Mouse (Mus musculus) ES-E14 (cell line): ENCODE measurements around the gene Lgals4. TPM values are rescaled to one million over a fixed set of nuclear protein-coding genes. Genes with fewer than 3 reads are reported as not detected.

Experiments used
- DNase-seq: peaks from one replicate; pipeline ENCODE4 v3.0.0-alpha.2; 2013; ENCODE audit warnings: low read depth, low spot score
- H3K27ac ChIP-seq: 2 replicates; pipeline ENCODE4 v1.5.1; 2012; ENCODE audit warnings: low read depth, mild to moderate bottlenecking, low read length, moderate library complexity, mixed read lengths; ENCODE audit not compliant: poor library complexity, insufficient read depth, severe bottlenecking
- H3K36me3 ChIP-seq: 2 replicates; pipeline ENCODE4 v1.6.1; 2012; ENCODE audit warnings: mild to moderate bottlenecking, low read length, moderate library complexity, mixed read lengths; ENCODE audit not compliant: control insufficient read depth, poor library complexity, insufficient read depth, severe bottlenecking
- H3K4me1 ChIP-seq, 2 experiments: fragments of 150-350 bp in 1 of 2; sonication (generic) in 1 of 2; 2 replicates each; pipeline ENCODE4 v1.6.1; 2012; ENCODE audit warnings: low read length in 2 of 2, mild to moderate bottlenecking in 1 of 2, mixed read lengths in 1 of 2; ENCODE audit not compliant: control insufficient read depth in 2 of 2, insufficient read depth in 2 of 2, poor library complexity in 1 of 2
- H3K4me3 ChIP-seq, 2 experiments: fragments of 150-350 bp in 1 of 2; sonication (generic) in 1 of 2; 2 replicates each; pipeline ENCODE4 v1.5.1; 2012; ENCODE audit warnings: low read length in 2 of 2, low read depth in 1 of 2, mild to moderate bottlenecking in 1 of 2, mixed read lengths in 1 of 2; ENCODE audit not compliant: insufficient read depth in 1 of 2, poor library complexity in 1 of 2, severe bottlenecking in 1 of 2
- H3K9ac ChIP-seq: 2 replicates; pipeline ENCODE4 v1.6.1; 2012; ENCODE audit warnings: low read depth, mild to moderate bottlenecking, low read length, mixed read lengths; ENCODE audit not compliant: poor library complexity, insufficient read depth, severe bottlenecking
- H3K9me3 ChIP-seq: fragments of 150-350 bp; sonication (generic); 2 replicates; pipeline ENCODE4 v1.6.1; 2012; ENCODE audit warnings: low read depth, mild to moderate bottlenecking, low read length; ENCODE audit not compliant: control insufficient read depth, insufficient read depth
- CHD2 ChIP-seq: IDR thresholded peaks from 2 replicates; pipeline ENCODE4 v1.6.1; 2014; ENCODE audit warnings: mild to moderate bottlenecking, low read depth, low read length, inconsistent platforms
- HCFC1 ChIP-seq: IDR thresholded peaks from 2 replicates; pipeline ENCODE4 v1.6.1; 2012; ENCODE audit warnings: low read length, inconsistent platforms, borderline replicate concordance; ENCODE audit not compliant: insufficient read depth
- MAFK ChIP-seq: IDR thresholded peaks from 2 replicates; pipeline ENCODE4 v1.6.1; 2014; ENCODE audit warnings: mild to moderate bottlenecking, low read depth, low read length, inconsistent platforms; ENCODE audit not compliant: insufficient read depth
- ZC3H11A ChIP-seq: IDR thresholded peaks from 2 replicates; pipeline ENCODE4 v1.6.1; 2012; ENCODE audit warnings: low read depth, mild to moderate bottlenecking, inconsistent platforms, low read length, borderline replicate concordance
- ZNF384 ChIP-seq: IDR thresholded peaks from 2 replicates; pipeline ENCODE4 v1.6.1; 2012; ENCODE audit warnings: low read depth, low read length, inconsistent platforms
- in situ Hi-C, 2 experiments: fragments of 600-800 bp; cut with MboI; formaldehyde crosslinking; loops; one replicate each; pipeline ENCODE4 v1.15.1; 2025; ENCODE audit warnings: low sequenced_read_pairs in 2 of 2, inconsistent platforms in 1 of 2; ENCODE audit not compliant: unreplicated experiment in 2 of 2
- total RNA-seq: library from RNA; depleted of rRNA; stranded (reverse); fragments of 300-350 nt; gene quantifications from 2 replicates; pipeline ENCODE4 v1.2.3, GENCODE M21; 2012

Lgals4 gene
- total RNA-seq, 1 experiment = 5.5 TPM

GRCm38 (mm10) chr7:28806869-28807268, 26.8 kb upstream of the Lgals4 start:
- in situ Hi-C loops = no loop called here
- no peak for TF ChIP-seq ZC3H11A
- no peak for TF ChIP-seq ZNF384
- no peak for TF ChIP-seq CHD2
- Histone ChIP-seq H3K27ac (no peak overlapping the region), H3K4me3 (no peak overlapping the region), H3K36me3 (peaks cover 1% of the 10 kb centered on the region), H3K9ac (no peak overlapping the region), H3K9me3 (no peaks in the 10 kb centered on the region), H3K4me1 (peaks cover 15 to 16% of the 10 kb centered on the region in 2 experiments)
- no peak for DNase-seq

GRCm38 (mm10) chr7:28807641-28808220, 25.9 kb upstream of the Lgals4 start:
- H3K27ac ChIP-seq = peak overlapping the region; percentile 98; the same call in 1 of the 2 replicates
- no peaks in the 10 kb centered on the region for H3K9me3 ChIP-seq
- peak overlapping the region; percentile 88 to 97 for H3K4me3 ChIP-seq
- no peak for TF ChIP-seq ZNF384
- TF ChIP-seq MAFK = no peak
- no peak for TF ChIP-seq CHD2
- TF ChIP-seq HCFC1 = no peak
- TF ChIP-seq ZC3H11A = no peak
- no peak for DNase-seq
- H3K4me1 ChIP-seq = peaks cover 11 to 15% of the 10 kb centered on the region in 2 experiments
- peaks cover 9% of the 10 kb centered on the region for H3K36me3 ChIP-seq
- H3K9ac ChIP-seq = peak overlapping the region; percentile 97
- in situ Hi-C loops = no loop called here

- Histone ChIP-seq H3K9me3 (no peaks in the 10 kb centered on the region), H3K9ac (peak within 1 kb of the TSS; percentile 97), H3K4me3 (peak within 1 kb of the TSS; percentile 88 to 97), H3K4me1 (peaks cover 6 to 15% of the 10 kb centered on the region in 2 experiments), H3K27ac (peak within 1 kb of the TSS; percentile 98), H3K36me3 (peaks cover 16% of the 10 kb centered on the region)
- no peak for DNase-seq
- TF ChIP-seq HCFC1 = no peak
- TF ChIP-seq CHD2 = no peak
- no peak for TF ChIP-seq ZNF384
- no peak for TF ChIP-seq MAFK
- TF ChIP-seq ZC3H11A = no peak
- in situ Hi-C loops = no loop called here
These were observed 25.3 kb upstream of the Lgals4 start, which contains the start of gene Hnrnpl for GRCm38 (mm10) chr7:28808221-28808941. Gene Hnrnpl, plus strand, starts transcription at chr7:28808541.

- no peaks in the 10 kb centered on the region for H3K9me3 ChIP-seq
- TF ChIP-seq ZC3H11A (no peak), MAFK (no peak), CHD2 (no peak), ZNF384 (no peak), HCFC1 (no peak)
- peak overlapping the region; percentile 98 for H3K27ac ChIP-seq
- peaks cover 2 to 16% of the 10 kb centered on the region in 2 experiments; a peak in 3 of 4 replicates for H3K4me1 ChIP-seq
- H3K9ac ChIP-seq = peak overlapping the region; percentile 97
- peak overlapping the region; percentile 88 to 97 for H3K4me3 ChIP-seq
- peak; percentile 79 for DNase-seq
- in situ Hi-C loops = no loop called here
- peaks cover 22% of the 10 kb centered on the region for H3K36me3 ChIP-seq
These were observed 24.7 kb upstream of the Lgals4 start for GRCm38 (mm10) chr7:28808957-28809393.
